Mouse (Mus musculus) CH12.LX (cell line): ENCODE measurements around the gene Colq. TPM values are rescaled to one million over a fixed set of nuclear protein-coding genes. Genes with fewer than 3 reads are reported as not detected.

Source experiments
- DNase-seq: peaks from one replicate; pipeline ENCODE4 v3.0.0-alpha.2; 2013; ENCODE audit errors: extremely low read depth
- H3K27ac ChIP-seq: 2 replicates; pipeline ENCODE4 v1.5.1; 2012; ENCODE audit warnings: low read depth, mild to moderate bottlenecking, control low read depth, moderate library complexity; ENCODE audit not compliant: insufficient read depth
- H3K27me3 ChIP-seq: replicated peaks from 2 replicates; pipeline ENCODE3; 2012; ENCODE audit warnings: inconsistent platforms
- H3K36me3 ChIP-seq, 2 experiments: replicated peaks in 1 of 2; 2 replicates each; pipeline versions ENCODE3 to v1.6.1; 2012; ENCODE audit warnings: inconsistent platforms in 1 of 2, low read length in 1 of 2, mild to moderate bottlenecking in 1 of 2, mixed read lengths in 1 of 2, moderate library complexity in 1 of 2; ENCODE audit not compliant: control insufficient read depth in 1 of 2, insufficient read depth in 1 of 2
- H3K4me1 ChIP-seq, 2 experiments: 2 replicates each; pipeline ENCODE4 v1.6.1; 2012; ENCODE audit warnings: inconsistent platforms in 1 of 2, moderate library complexity in 1 of 2; ENCODE audit not compliant: insufficient read depth in 2 of 2, control insufficient read depth in 1 of 2
- H3K4me2 ChIP-seq: 2 replicates; pipeline ENCODE4 v1.6.1; 2012; ENCODE audit warnings: low read depth, mild to moderate bottlenecking, control low read depth; ENCODE audit not compliant: poor library complexity, insufficient read depth, severe bottlenecking
- H3K4me3 ChIP-seq, 3 experiments: fragments of 150-350 bp in 1 of 3; sonication (generic) in 1 of 3; replicated peaks in 1 of 3; 2 replicates each; pipeline versions ENCODE3 to v1.5.1; 2011 to 2012; ENCODE audit warnings: low read depth in 2 of 3, low read length in 2 of 3, mild to moderate bottlenecking in 2 of 3, moderate library complexity in 2 of 3, control low read depth in 1 of 3, improper control_type of control experiment in 1 of 3, inconsistent platforms in 1 of 3, mixed read lengths in 1 of 3; ENCODE audit not compliant: poor library complexity in 1 of 3
- H3K79me2 ChIP-seq: replicated peaks from 2 replicates; pipeline ENCODE4 v1.6.1; 2012; ENCODE audit warnings: mild to moderate bottlenecking, moderate library complexity; ENCODE audit not compliant: control insufficient read depth, poor library complexity, insufficient read depth, severe bottlenecking; ENCODE audit errors: extremely low read depth
- H3K9ac ChIP-seq: 2 replicates; pipeline ENCODE4 v1.6.1; 2012; ENCODE audit warnings: low read depth, mild to moderate bottlenecking, control low read depth, moderate library complexity; ENCODE audit not compliant: insufficient read depth
- H3K9me3 ChIP-seq: replicated peaks from 2 replicates; pipeline ENCODE3; 2012; ENCODE audit warnings: low read length, inconsistent platforms, mixed read lengths
- BHLHE40 ChIP-seq: IDR thresholded peaks from 2 replicates; pipeline ENCODE4 v1.6.1; 2011; ENCODE audit warnings: mild to moderate bottlenecking, low read depth, low read length, improper control_type of control experiment
- CHD2 ChIP-seq: IDR thresholded peaks from 2 replicates; pipeline ENCODE4 v1.6.1; 2011; ENCODE audit warnings: low read length, improper control_type of control experiment
- CTCF ChIP-seq, 2 experiments: IDR thresholded peaks in 1 of 2; conservative IDR thresholded peaks in 1 of 2; 2 replicates each; pipeline ENCODE4 v1.5.1; 2011 to 2012; ENCODE audit warnings: low read depth in 2 of 2, low read length in 2 of 2, improper control_type of control experiment in 1 of 2, inconsistent platforms in 1 of 2, mild to moderate bottlenecking in 1 of 2, moderate library complexity in 1 of 2
- ELF1 ChIP-seq: IDR thresholded peaks from 2 replicates; pipeline ENCODE4 v1.6.1; 2014; ENCODE audit warnings: low read depth, mild to moderate bottlenecking, inconsistent platforms, low read length, improper control_type of control experiment
- EP300 ChIP-seq: IDR thresholded peaks from 2 replicates; pipeline ENCODE4 v1.6.1; 2011; ENCODE audit warnings: low read length, improper control_type of control experiment
- HCFC1 ChIP-seq: IDR thresholded peaks from 2 replicates; pipeline ENCODE4 v1.6.1; 2012; ENCODE audit warnings: low read depth, mild to moderate bottlenecking, inconsistent platforms, low read length, improper control_type of control experiment
- JUND ChIP-seq: conservative IDR thresholded peaks from 2 replicates; pipeline ENCODE4 v1.6.1; 2011; ENCODE audit warnings: low read depth, low read length, improper control_type of control experiment
- KAT2A ChIP-seq: IDR thresholded peaks from 2 replicates; pipeline ENCODE4 v1.6.1; 2012; ENCODE audit warnings: low read length, improper control_type of control experiment, inconsistent platforms; ENCODE audit not compliant: insufficient replicate concordance
- MYC ChIP-seq: IDR thresholded peaks from 2 replicates; pipeline ENCODE4 v1.6.1; 2011; ENCODE audit warnings: low read depth, mild to moderate bottlenecking, improper control_type of control experiment, low read length
- UBTF ChIP-seq: IDR thresholded peaks from 2 replicates; pipeline ENCODE4 v1.6.1; 2012; ENCODE audit warnings: low read depth, mild to moderate bottlenecking, inconsistent platforms, low read length, improper control_type of control experiment, moderate library complexity
- USF1 ChIP-seq: IDR thresholded peaks from 2 replicates; pipeline ENCODE4 v1.6.1; 2014; ENCODE audit warnings: low read depth, mild to moderate bottlenecking, inconsistent platforms, low read length, improper control_type of control experiment
- USF2 ChIP-seq: conservative IDR thresholded peaks from 2 replicates; pipeline ENCODE4 v1.6.1; 2011; ENCODE audit warnings: low read depth, low read length, improper control_type of control experiment
- ZMIZ1 ChIP-seq: IDR thresholded peaks from 2 replicates; pipeline ENCODE4 v1.6.1; 2012; ENCODE audit warnings: low read depth, mild to moderate bottlenecking, inconsistent platforms, low read length, improper control_type of control experiment
- dilution Hi-C: fragments of 300-500 bp; cut with MboI; formaldehyde crosslinking; loops from 2 replicates; pipeline ENCODE4 v1.14.3; 2020; ENCODE audit warnings: low sequenced_read_pairs; ENCODE audit not compliant: extremely low pct_unique_long_range_greater_than_20kb, extremely low pct_ligation_motif_present
- in situ Hi-C: fragments of 300-500 bp; cut with MboI; formaldehyde crosslinking; loops from 3 replicates; pipeline ENCODE4 v1.14.3; 2019; ENCODE audit warnings: low sequenced_read_pairs, low pct_ligation_motif_present, low pct_unique_long_range_greater_than_20kb, mixed read lengths
- polyA plus RNA-seq: library from polyadenylated mRNA; unstranded; fragments of >175 nt; gene quantifications from 2 replicates; pipeline ENCODE4 v1.2.1, GENCODE M21; 2012; ENCODE audit warnings: low read depth; ENCODE audit not compliant: insufficient read length
- total RNA-seq, 2 experiments: library from RNA; depleted of rRNA; stranded (reverse); fragments of 300-350 nt in 1 of 2; fragments of >200 nt in 1 of 2; gene quantifications; 2 replicates each; pipeline ENCODE4 v1.2.3; 2012 to 2014

Gene Colq
- total and polyA plus RNA-seq, 3 experiments = 1.7 to 4.6 (median 4.2) TPM

DNA sequence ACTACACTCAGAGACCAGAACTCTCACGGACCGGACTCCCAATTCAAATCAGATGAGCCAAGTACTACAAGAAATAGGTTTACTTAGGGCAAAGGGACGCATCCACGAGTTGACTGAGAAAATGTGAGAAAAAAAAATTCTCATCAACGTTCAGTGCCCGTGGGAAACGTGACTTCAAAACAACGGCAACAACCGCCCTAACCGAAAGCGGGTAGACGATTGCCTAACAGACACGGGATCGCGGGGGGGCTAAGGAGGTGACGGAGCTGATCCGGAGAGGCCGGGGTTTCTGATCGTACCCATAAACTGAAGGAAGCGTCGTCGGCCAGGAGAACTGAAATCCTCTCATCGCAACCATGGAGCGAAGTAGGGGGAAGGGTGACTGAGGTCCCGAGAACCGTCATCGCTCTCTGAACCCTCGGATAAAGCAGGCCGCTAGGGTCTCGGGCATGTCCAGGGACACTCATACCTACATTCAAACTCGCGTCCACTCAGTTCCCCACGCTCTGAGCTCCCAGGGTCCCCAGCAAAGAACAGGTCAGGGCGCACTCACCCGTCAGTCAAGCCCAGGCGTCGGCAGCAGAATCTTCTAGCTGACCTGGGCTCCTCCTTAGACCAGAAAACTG lies 96.7 kb downstream of the Colq start, which contains the start of gene Eaf1:
Eaf1 (plus strand) TSS at position 51 of the 626 bp plus-strand sequence.
- H3K4me1 ChIP-seq = peaks cover 8 to 62% of the 10 kb centered on the region in 2 experiments
- TF ChIP-seq BHLHE40 (peak; percentile 54; the same call in 1 of the 2 replicates), UBTF (no peak)

DNA sequence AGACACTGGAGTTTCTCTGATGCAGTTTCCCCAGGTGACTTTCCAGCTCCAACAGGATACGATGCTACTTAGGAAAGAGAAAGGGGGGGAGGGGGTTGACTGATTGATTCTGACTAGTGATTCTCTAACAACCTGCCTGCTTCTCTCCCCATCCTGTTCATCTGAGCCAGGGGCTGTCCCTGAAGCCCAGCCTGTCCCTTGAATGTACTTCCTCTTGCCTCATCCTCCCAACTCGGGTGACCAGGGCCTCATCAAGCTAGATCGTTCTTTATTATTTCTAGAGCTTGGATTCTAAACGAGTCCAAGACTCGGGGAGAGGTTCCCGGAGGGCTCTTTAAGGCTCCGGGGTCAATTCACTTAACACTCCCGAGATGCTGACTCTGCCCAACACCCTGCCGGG lies 97.2 kb downstream of the Colq start:
- Histone ChIP-seq H3K4me3 (peak overlapping the region; percentile 71 to 99 (median 82)), H3K4me2 (peak overlapping the region; percentile 68), H3K4me1 (peaks cover 8 to 60% of the 10 kb centered on the region in 2 experiments), H3K27me3 (no peaks in the 10 kb centered on the region), H3K79me2 (peaks cover 73% of the 10 kb centered on the region), H3K27ac (peak overlapping the region; percentile 59), H3K9me3 (no peaks in the 10 kb centered on the region), H3K36me3 (peaks cover 36 to 57% of the 10 kb centered on the region in 2 experiments), H3K9ac (peak overlapping the region; percentile 75)
- in situ Hi-C loops (no loop called here), dilution Hi-C loops (no loop called here)
- TF ChIP-seq MYC (no peak), ZMIZ1 (no peak), CHD2 (no peak; the same call in 1 of the 2 replicates), EP300 (peak; percentile 35; the same call in 1 of the 2 replicates), JUND (no peak), USF2 (no peak), USF1 (no peak), BHLHE40 (no peak)
- peak; percentile 69 for DNase-seq

More for the DNA sequence above, 96.7 kb downstream of the Colq start, which contains the start of gene Eaf1:
- in situ Hi-C loops (no loop called here), dilution Hi-C loops (no loop called here)
- no peak for DNase-seq
- no peaks in the 10 kb centered on the region for H3K27me3 ChIP-seq
- H3K27ac ChIP-seq = peak within 1 kb of the TSS; percentile 59
- H3K36me3 ChIP-seq = peaks cover 31 to 53% of the 10 kb centered on the region in 2 experiments
- H3K9me3 ChIP-seq = no peaks in the 10 kb centered on the region
- peak within 1 kb of the TSS; percentile 92 for H3K9ac ChIP-seq
- H3K79me2 ChIP-seq = peaks cover 74% of the 10 kb centered on the region
- peak within 1 kb of the TSS; percentile 68 for H3K4me2 ChIP-seq
- peak within 1 kb of the TSS; percentile 71 to 99 (median 82) for H3K4me3 ChIP-seq

DNA sequence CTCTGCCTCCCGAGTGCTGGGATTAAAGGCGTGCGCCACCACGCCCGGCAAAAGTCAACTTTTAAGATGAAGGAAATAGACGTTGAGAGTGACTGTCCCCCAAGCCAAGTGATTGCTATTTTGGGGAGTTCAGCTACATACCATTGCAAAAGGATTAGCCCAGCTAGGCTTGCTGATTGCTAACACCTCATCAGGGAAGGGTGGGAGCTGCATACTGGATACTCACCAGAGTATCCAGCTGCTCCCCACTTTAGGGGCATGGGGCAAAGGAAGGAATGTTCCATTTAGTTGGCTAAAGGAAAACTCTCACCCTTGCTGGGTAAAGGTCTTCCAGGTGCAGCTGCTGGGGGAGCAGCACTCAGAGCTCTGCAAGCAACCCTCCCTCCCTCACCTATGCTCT lies 103.1 kb downstream of the Colq start:
- Histone ChIP-seq H3K4me1 (peaks cover 0 to 25% of the 10 kb centered on the region in 2 experiments; a peak in 2 of 4 replicates), H3K36me3 (peaks cover 77 to 97% of the 10 kb centered on the region in 2 experiments), H3K79me2 (peaks cover 17% of the 10 kb centered on the region), H3K27me3 (no peaks in the 10 kb centered on the region), H3K9me3 (no peaks in the 10 kb centered on the region), H3K9ac (no peak overlapping the region), H3K27ac (no peak overlapping the region), H3K4me2 (no peak overlapping the region), H3K4me3 (no peak overlapping the region)
- no peak for DNase-seq
- in situ Hi-C loops (no loop called here), dilution Hi-C loops (no loop called here)
- TF ChIP-seq HCFC1 (no peak), KAT2A (no peak), CTCF (conservative IDR thresholded peaks at IDR 0.05 in 1 of 2, IDR thresholded peaks at IDR 0.05 in 1 of 2; ENCODE audit: low read depth in 2 of 2, low read length in 2 of 2) (no peak), ELF1 (no peak)
